Mouse (Mus musculus) midbrain, embryonic 14.5 days (tissue): ENCODE data around the gene Zfp715. TPM values are rescaled to one million over a fixed set of nuclear protein-coding genes. Genes with fewer than 3 reads are reported as not detected.

Experiments used
- ATAC-seq: fragments of 200-750 bp; cut with Nextera tagmentation; 2 replicates; pipeline ENCODE4 v1.8.0; 2017; ENCODE audit warnings: moderate number of reproducible peaks, moderate library complexity; ENCODE audit not compliant: low FRiP score, low TSS enrichment
- DNase-seq: peaks from one replicate; pipeline ENCODE4 v3.0.0-alpha.2; 2015
- H3K27ac ChIP-seq: fragments of 300-500 bp; sonication (generic); replicated peaks from 2 replicates; pipeline ENCODE4 v1.5.1; 2014; ENCODE audit warnings: mild to moderate bottlenecking, low read depth, low read length, moderate library complexity
- H3K27me3 ChIP-seq: fragments of 300-500 bp; sonication (generic); 2 replicates; pipeline ENCODE4 v1.6.1; 2014; ENCODE audit warnings: low read length, control low read depth, mixed read lengths; ENCODE audit not compliant: control insufficient read depth, insufficient read depth
- H3K36me3 ChIP-seq: fragments of 300-500 bp; sonication (generic); 2 replicates; pipeline ENCODE4 v1.6.1; 2014; ENCODE audit warnings: low read length, control low read depth; ENCODE audit not compliant: control insufficient read depth, insufficient read depth
- H3K4me1 ChIP-seq: fragments of 300-500 bp; sonication (generic); 2 replicates; pipeline ENCODE4 v1.6.1; 2014; ENCODE audit warnings: mild to moderate bottlenecking, antibody characterized with exemption, low read length, control low read depth; ENCODE audit not compliant: control insufficient read depth, insufficient read depth
- H3K4me2 ChIP-seq: fragments of 300-500 bp; sonication (generic); 2 replicates; pipeline ENCODE4 v1.6.1; 2014; ENCODE audit warnings: mild to moderate bottlenecking, low read length, moderate library complexity
- H3K4me3 ChIP-seq: fragments of 300-500 bp; sonication (generic); replicated peaks from 2 replicates; pipeline ENCODE4 v1.5.1; 2014; ENCODE audit warnings: low read depth, low read length
- H3K9ac ChIP-seq: fragments of 300-500 bp; sonication (generic); replicated peaks from 2 replicates; pipeline ENCODE4 v1.6.1; 2014; ENCODE audit warnings: mild to moderate bottlenecking, low read length, moderate library complexity
- H3K9me3 ChIP-seq: fragments of 300-500 bp; sonication (generic); 2 replicates; pipeline ENCODE4 v1.6.1; 2016; ENCODE audit warnings: low read length, control low read depth, mixed read lengths; ENCODE audit not compliant: control insufficient read depth
- whole genome bisulfite sequencing: fragments of 180-500 bp; shearing (Covaris S2); extraction: QIAGEN DNeasy Blood & Tissue Kit; methylation state at CpG from one replicate; pipeline ENCODE4 v1.1.7; 2014; 5-methylcytosine and 5-hydroxymethylcytosine counted together
- polyA plus RNA-seq: library from polyadenylated mRNA; unstranded; fragments of >200 nt; fragmentation: Nextera tagmentation; extraction: Ambion mirVana; gene quantifications from 2 replicates; pipeline ENCODE4 v1.2.1, GENCODE M21; 2014

Gene Zfp715
- polyA plus RNA-seq, 1 experiment from 2014 or later: 29.5 TPM

DNA sequence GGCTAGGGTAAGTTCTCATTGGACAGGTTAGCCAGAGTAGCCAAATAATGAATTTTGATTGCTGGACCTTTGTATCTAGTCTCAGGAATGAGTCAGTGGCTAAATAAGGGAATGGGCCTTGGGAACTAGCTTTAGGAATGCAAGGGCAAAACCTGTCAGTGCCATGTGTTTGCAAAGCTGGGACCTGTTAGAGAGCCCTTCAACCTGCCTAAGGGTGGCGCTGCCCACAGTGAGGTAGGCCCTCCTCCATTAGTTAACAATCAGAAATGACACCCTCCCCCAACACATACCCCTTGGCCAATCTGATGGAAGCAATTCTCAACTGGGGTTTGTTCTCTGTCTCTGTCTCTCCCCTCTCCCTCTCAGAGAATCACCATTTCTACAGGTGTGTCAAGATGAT is 33.5 kb upstream of the Zfp715 start:
- no peak overlapping the region for H3K4me2 ChIP-seq
- H3K27ac ChIP-seq: no peak overlapping the region
- ATAC-seq (no peak), DNase-seq (no peak)
- H3K36me3 ChIP-seq: no peaks in the 10 kb centered on the region
- H3K4me1 ChIP-seq: no peaks in the 10 kb centered on the region
- 74% methylated on average over 1 of the region's 1 CpGs for WGBS
- H3K4me3 ChIP-seq: no peak overlapping the region
- H3K9me3 ChIP-seq: no peaks in the 10 kb centered on the region
- H3K27me3 ChIP-seq: no peaks in the 10 kb centered on the region
- no peak overlapping the region for H3K9ac ChIP-seq

DNA sequence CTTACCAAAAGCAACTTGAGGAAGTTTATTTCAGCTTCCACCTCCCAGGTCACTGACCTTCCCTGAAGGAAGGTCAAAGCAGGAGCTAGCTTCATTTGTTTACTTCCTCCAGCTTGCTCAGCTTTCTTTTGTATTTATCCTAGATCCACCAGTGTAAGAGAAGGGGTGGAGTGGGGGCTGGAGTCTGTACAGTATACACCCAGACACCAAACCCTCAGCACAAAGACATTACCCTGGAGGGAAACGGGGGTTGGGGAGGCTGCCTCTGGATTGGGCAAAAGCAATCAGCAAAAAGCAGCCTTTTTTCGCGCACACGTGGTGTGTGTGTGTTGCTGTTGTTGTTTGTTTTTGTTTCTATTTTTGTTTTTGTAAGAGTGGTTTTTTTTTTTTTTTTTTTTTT is 33.1 kb upstream of the Zfp715 start:
- H3K9me3 ChIP-seq: no peaks in the 10 kb centered on the region
- no peak overlapping the region for H3K9ac ChIP-seq
- no peaks in the 10 kb centered on the region for H3K36me3 ChIP-seq
- no peak overlapping the region for H3K4me2 ChIP-seq
- ATAC-seq (no peak), DNase-seq (no peak)
- no peaks in the 10 kb centered on the region for H3K4me1 ChIP-seq
- WGBS: 80% methylated on average over 4 of the region's 4 CpGs
- no peaks in the 10 kb centered on the region for H3K27me3 ChIP-seq
- no peak overlapping the region for H3K27ac ChIP-seq
- no peak overlapping the region for H3K4me3 ChIP-seq

DNA sequence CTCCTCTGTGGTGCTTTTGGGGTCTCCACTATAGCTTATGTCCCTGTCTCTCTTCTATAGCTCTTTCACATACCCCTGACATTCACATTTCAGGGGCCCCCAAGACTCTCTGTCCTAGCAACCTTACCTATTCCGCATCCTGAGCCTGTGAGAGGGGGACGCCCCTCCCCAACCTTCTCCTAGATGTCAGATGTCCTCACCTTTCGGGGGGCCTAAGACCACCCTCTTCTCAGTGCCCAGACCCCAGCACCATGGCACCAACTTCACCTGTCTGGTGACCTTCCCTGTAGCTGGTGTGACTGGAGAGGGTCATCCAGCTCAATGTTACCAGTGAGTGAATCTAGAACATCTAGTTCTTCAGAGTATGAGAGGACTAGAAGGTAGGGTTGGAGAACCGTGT is 31.4 kb upstream of the Zfp715 start:
- no peaks in the 10 kb centered on the region for H3K9me3 ChIP-seq
- no peak for ATAC-seq
- DNase-seq: no peak
- no peak overlapping the region for H3K9ac ChIP-seq
- H3K4me2 ChIP-seq: no peak overlapping the region
- no peak overlapping the region for H3K4me3 ChIP-seq
- 78% methylated on average over 4 of the region's 4 CpGs for WGBS
- no peaks in the 10 kb centered on the region for H3K4me1 ChIP-seq
- H3K27ac ChIP-seq: no peak overlapping the region
- no peaks in the 10 kb centered on the region for H3K36me3 ChIP-seq
- no peaks in the 10 kb centered on the region for H3K27me3 ChIP-seq

DNA sequence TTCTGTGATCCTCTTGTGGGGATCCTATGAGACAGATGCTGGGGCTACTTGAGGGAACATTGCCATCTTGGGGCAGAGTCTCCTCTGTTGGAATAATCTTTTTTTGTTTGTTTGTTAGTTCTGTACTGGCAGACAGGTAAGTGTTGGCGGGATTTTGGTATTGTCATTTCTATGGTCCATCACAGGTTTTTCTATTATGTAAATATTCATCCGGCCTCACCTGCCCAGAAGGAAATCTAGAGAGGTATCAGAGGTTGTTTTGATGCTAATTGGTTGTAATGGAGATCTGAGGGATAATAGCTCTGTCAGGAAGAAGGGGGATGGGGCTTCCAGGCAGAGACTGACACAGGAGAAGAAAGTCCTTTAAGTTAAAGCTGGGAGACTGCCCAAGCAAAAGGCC is 30.9 kb upstream of the Zfp715 start:
- no peak overlapping the region for H3K4me2 ChIP-seq
- H3K27me3 ChIP-seq: no peaks in the 10 kb centered on the region
- H3K4me3 ChIP-seq: no peak overlapping the region
- no peak for ATAC-seq
- no peaks in the 10 kb centered on the region for H3K9me3 ChIP-seq
- no peak for DNase-seq
- no peaks in the 10 kb centered on the region for H3K36me3 ChIP-seq
- H3K27ac ChIP-seq: no peak overlapping the region
- WGBS: 74% methylated on average over 2 of the region's 2 CpGs
- no peak overlapping the region for H3K9ac ChIP-seq
- no peaks in the 10 kb centered on the region for H3K4me1 ChIP-seq

DNA sequence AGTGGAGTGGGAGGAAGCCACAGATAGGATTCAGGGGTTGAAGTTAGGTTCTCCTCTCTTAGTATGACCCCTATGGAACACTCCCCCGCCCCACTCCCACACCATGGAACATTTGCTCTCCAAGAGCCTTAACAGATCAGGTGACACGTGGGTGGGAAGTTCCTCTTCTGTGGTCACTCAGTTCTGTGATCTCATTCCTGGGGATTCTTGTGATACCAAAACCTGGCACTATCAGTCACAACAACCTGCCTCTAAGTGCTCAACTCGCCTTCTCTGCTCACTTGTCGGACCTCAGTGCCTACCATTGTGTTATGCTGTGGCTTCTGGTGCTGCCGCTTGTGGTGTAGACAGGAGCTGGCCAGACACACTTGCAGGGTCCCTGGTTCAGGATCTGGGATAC is 30.1 kb upstream of the Zfp715 start:
- Histone ChIP-seq H3K9me3 (no peaks in the 10 kb centered on the region), H3K27ac (no peak overlapping the region), H3K36me3 (no peaks in the 10 kb centered on the region), H3K9ac (no peak overlapping the region), H3K4me3 (no peak overlapping the region), H3K4me1 (no peaks in the 10 kb centered on the region), H3K27me3 (no peaks in the 10 kb centered on the region), H3K4me2 (no peak overlapping the region)
- WGBS: 77% methylated on average over 5 of the region's 5 CpGs
- ATAC-seq: no peak
- DNase-seq: no peak

DNA sequence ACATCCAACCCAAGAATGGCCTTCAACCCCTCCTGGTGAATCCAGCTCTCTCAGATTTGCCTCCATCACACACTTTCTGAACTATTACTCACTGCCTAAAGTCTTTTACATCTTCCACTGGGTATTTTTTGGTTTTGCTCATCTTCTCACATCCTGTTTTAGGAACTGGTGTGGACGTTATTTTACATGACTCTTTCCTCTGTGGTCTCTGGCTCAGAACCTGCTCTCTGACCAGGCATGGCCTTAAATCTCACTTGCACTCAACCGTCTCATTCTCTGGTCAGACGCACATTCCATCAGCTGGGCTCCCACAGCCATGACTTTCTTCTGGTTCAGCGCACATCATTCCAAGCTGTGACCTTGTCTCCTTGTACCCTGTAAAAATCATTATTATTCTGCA is 27.7 kb upstream of the Zfp715 start:
- no peak for DNase-seq
- no peaks in the 10 kb centered on the region for H3K4me1 ChIP-seq
- no peaks in the 10 kb centered on the region for H3K27me3 ChIP-seq
- no peak overlapping the region for H3K27ac ChIP-seq
- no peak for ATAC-seq
- WGBS: 91% methylated on average over 4 of the region's 4 CpGs
- no peak overlapping the region for H3K4me2 ChIP-seq
- H3K9ac ChIP-seq: no peak overlapping the region
- H3K36me3 ChIP-seq: no peaks in the 10 kb centered on the region
- H3K4me3 ChIP-seq: no peak overlapping the region
- no peaks in the 10 kb centered on the region for H3K9me3 ChIP-seq

DNA sequence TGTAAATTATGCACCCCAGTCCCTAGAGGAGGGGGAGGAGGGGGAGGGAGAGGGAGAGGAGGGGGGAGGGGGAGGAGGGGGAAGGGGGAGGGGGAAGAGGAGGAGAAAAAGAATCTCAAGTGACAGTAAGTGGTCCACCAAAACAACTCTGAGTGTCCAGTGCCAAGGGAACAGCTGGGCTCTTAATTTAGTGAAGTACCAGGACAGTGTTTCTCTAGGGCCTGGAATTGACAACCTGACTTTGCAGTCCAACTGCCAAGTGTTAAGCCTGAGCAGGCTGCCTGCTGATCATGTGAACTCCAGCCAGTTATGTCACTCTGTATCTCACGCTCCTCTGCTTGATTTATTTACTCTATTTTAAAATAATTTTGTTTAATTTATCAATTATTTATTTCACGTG is 20.8 kb upstream of the Zfp715 start:
- no peaks in the 10 kb centered on the region for H3K4me1 ChIP-seq
- no peaks in the 10 kb centered on the region for H3K9me3 ChIP-seq
- whole genome bisulfite sequencing: 74% methylated on average over 2 of the region's 2 CpGs
- no peak overlapping the region for H3K4me2 ChIP-seq
- no peaks in the 10 kb centered on the region for H3K27me3 ChIP-seq
- no peak overlapping the region for H3K27ac ChIP-seq
- no peak overlapping the region for H3K9ac ChIP-seq
- ATAC-seq: no peak
- H3K36me3 ChIP-seq: no peaks in the 10 kb centered on the region
- no peak for DNase-seq
- no peak overlapping the region for H3K4me3 ChIP-seq

DNA sequence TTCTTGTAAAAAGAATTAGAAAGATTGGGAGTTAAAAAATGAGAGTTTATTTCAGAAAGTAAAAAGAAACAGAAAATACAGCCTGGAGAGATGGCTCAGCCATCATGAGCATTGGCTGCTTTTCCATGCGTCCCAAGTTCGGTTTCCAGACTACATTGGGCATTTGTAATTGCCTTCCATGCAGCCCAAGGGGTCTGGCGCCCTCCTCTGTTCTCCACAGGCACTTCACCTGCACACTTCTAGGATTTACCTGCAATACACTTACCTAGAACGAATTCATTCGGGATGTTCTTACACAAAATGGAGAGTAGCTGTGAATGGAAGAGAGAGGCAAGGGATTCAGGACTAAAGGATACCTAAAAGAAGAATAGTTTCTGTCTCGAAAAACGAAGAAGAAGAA is 20.1 kb upstream of the Zfp715 start:
- 40% methylated on average over 5 of the region's 7 CpGs for WGBS
- H3K9me3 ChIP-seq: no peaks in the 10 kb centered on the region
- H3K4me3 ChIP-seq: no peak overlapping the region
- H3K27ac ChIP-seq: no peak overlapping the region
- H3K27me3 ChIP-seq: no peaks in the 10 kb centered on the region
- no peaks in the 10 kb centered on the region for H3K36me3 ChIP-seq
- H3K9ac ChIP-seq: no peak overlapping the region
- H3K4me1 ChIP-seq: no peaks in the 10 kb centered on the region
- no peak overlapping the region for H3K4me2 ChIP-seq
- DNase-seq (no peak), ATAC-seq (no peak)

DNA sequence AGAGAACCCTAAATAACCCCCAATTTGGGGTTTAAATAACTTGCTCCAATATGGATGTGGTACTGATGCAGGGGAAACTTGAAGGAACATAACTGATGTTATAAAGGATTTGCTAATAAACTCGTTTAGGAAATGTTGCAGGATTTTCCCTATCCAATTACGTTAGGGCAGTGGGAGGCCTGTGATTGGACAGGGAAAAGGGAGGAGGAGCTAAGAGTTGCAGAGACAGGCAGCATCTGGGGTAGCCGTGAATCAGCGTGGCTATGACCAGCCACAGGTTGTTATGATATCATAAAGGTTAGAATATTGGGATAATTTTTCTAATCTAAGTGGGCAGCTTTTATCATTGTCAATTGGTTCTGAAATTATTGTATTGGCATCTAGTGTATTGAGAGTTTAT is 15.0 kb upstream of the Zfp715 start:
- Histone ChIP-seq H3K9ac (no peak overlapping the region), H3K4me2 (no peak overlapping the region), H3K27me3 (no peaks in the 10 kb centered on the region), H3K9me3 (no peaks in the 10 kb centered on the region), H3K4me3 (no peak overlapping the region), H3K27ac (no peak overlapping the region), H3K36me3 (no peaks in the 10 kb centered on the region), H3K4me1 (no peaks in the 10 kb centered on the region)
- 75% methylated on average over 4 of the region's 4 CpGs for WGBS
- no peak for ATAC-seq
- no peak for DNase-seq
